Comparison of ENCODE assay signal across 15 mouse cellular contexts in genomic region chr5:112244890-112245615, GRCm38 (mm10). TPM values are rescaled to one million over a fixed set of nuclear protein-coding genes. Genes with fewer than 3 reads are reported as not detected.
"Had no signal": no experiment of that assay in that cellular context is flagged by ENCODE, and none has a peak within 500 bp of the region (broad histone marks: within the 10 kb centered on the region; RNA-seq: fewer than 3 reads in every experiment).

No protein-coding gene starts in this region.

- H3K27ac ChIP-seq: kidney, postnatal 0 days; limb, embryonic 12.5 days; liver, embryonic 14.5 days; midbrain, embryonic 12.5 days; stomach, embryonic 15.5 days had no signal

- H3K9ac ChIP-seq: limb, embryonic 12.5 days; liver, embryonic 14.5 days; midbrain, embryonic 12.5 days; stomach, embryonic 15.5 days had no signal

- H3K4me3 ChIP-seq: limb, embryonic 12.5 days; midbrain, embryonic 12.5 days; stomach, embryonic 15.5 days had no signal

- DNase-seq: kidney, adult 2 months; kidney, postnatal 36 days; layer of hippocampus, adult 9-11 months; layer of hippocampus, postnatal 36 days; lung, adult 2 months; lung, postnatal 36 days; right cerebral cortex, postnatal 14 days; thymus, postnatal 36 days had no signal

- H3K4me2 ChIP-seq: limb, embryonic 12.5 days; midbrain, embryonic 12.5 days; stomach, embryonic 15.5 days had no signal

- H3K27me3 ChIP-seq: midbrain, embryonic 12.5 days had no signal

- H3K9me3 ChIP-seq: limb, embryonic 12.5 days; midbrain, embryonic 12.5 days; stomach, embryonic 15.5 days had no signal

- ATAC-seq: lung, postnatal 0 days had no signal

- H3K36me3 ChIP-seq: limb, embryonic 12.5 days; midbrain, embryonic 12.5 days; stomach, embryonic 15.5 days had no signal

RNA-seq across cellular contexts. Expression of gene Cryba4, which starts 7.3 kb away (rescaled TPM):
- total RNA-seq: megakaryocyte progenitor cell, adult 5-6 weeks had no signal
- polyA plus RNA-seq: kidney, adult 2 months had no signal

RNA-seq across cellular contexts. Expression of gene Crybb1, which starts 10.6 kb away (rescaled TPM):
- total RNA-seq: megakaryocyte progenitor cell, adult 5-6 weeks had no signal
